Mouse (Mus musculus) erythroblast, adult 5-6 weeks (primary cell): ENCODE results near the gene Uspl1. TPM values are rescaled to one million over a fixed set of nuclear protein-coding genes. Genes with fewer than 3 reads are reported as not detected.

ENCODE experiments used
- ATAC-seq: replicated peaks from 2 replicates; pipeline ENCODE4 v1.8.0; 2016; ENCODE audit warnings: moderate number of reproducible peaks, mild to moderate bottlenecking, moderate TSS enrichment, inconsistent platforms; ENCODE audit not compliant: poor library complexity, low FRiP score, severe bottlenecking
- total RNA-seq, 2 experiments: library from RNA; stranded (forward) in 1 of 2; stranded (reverse) in 1 of 2; fragments of 150-400 nt in 1 of 2; fragments of 200-764, 138-1000 nt in 1 of 2; gene quantifications; 2 replicates each; pipeline versions ENCODE4 v1.2.3 to v1.2.4; 2015 to 2017; ENCODE audit warnings: low replicate concordance in 2 of 2

The Uspl1 gene
- total RNA-seq, 2 experiments from 2014 or later = 5.2 to 10.0 TPM

GRCm38 (mm10) chr5:149206286-149206685 lies 22.1 kb downstream of the Uspl1 start:
- no peak for ATAC-seq

- no peak for ATAC-seq
These were observed 23.5 kb downstream of the Uspl1 start for GRCm38 (mm10) chr5:149207661-149208060.

- ATAC-seq = no peak
These were observed 24.6 kb downstream of the Uspl1 start for GRCm38 (mm10) chr5:149208776-149209175.

- ATAC-seq = no peak
These were observed 25.2 kb downstream of the Uspl1 start for GRCm38 (mm10) chr5:149209328-149209727.

- ATAC-seq = no peak
These were observed 26.9 kb downstream of the Uspl1 start for GRCm38 (mm10) chr5:149211041-149211440.

GRCm38 (mm10) chr5:149212806-149213205 lies 28.7 kb downstream of the Uspl1 start:
- no peak for ATAC-seq

GRCm38 (mm10) chr5:149215540-149215939 lies 31.4 kb downstream of the Uspl1 start:
- no peak for ATAC-seq

- no peak for ATAC-seq
These were observed 33.6 kb downstream of the Uspl1 start for GRCm38 (mm10) chr5:149217524-149218357.

- no peak for ATAC-seq
These were observed 35.3 kb downstream of the Uspl1 start for GRCm38 (mm10) chr5:149219493-149219892.

- ATAC-seq = no peak
These were observed 37.2 kb downstream of the Uspl1 start for GRCm38 (mm10) chr5:149221355-149221754.

GRCm38 (mm10) chr5:149224666-149225065 lies 40.5 kb downstream of the Uspl1 start:
- ATAC-seq = no peak

- peak; percentile 97 for ATAC-seq
These were observed 44.8 kb downstream of the Uspl1 start for GRCm38 (mm10) chr5:149228700-149229618.

- no peak for ATAC-seq
These were observed 45.6 kb downstream of the Uspl1 start for GRCm38 (mm10) chr5:149229619-149230339.

- no peak for ATAC-seq
These were observed 50.9 kb downstream of the Uspl1 start for GRCm38 (mm10) chr5:149235002-149235401.

GRCm38 (mm10) chr5:149237221-149237950 lies 53.2 kb downstream of the Uspl1 start:
- no peak for ATAC-seq

GRCm38 (mm10) chr5:149242467-149242866 lies 58.3 kb downstream of the Uspl1 start:
- no peak for ATAC-seq

- ATAC-seq = no peak
These were observed 58.9 kb downstream of the Uspl1 start for GRCm38 (mm10) chr5:149243053-149243452.

GRCm38 (mm10) chr5:149245391-149245964 lies 61.3 kb downstream of the Uspl1 start:
- no peak for ATAC-seq

- peak; percentile 58 for ATAC-seq
These were observed 61.9 kb downstream of the Uspl1 start for GRCm38 (mm10) chr5:149245965-149246470.
